Mouse (Mus musculus) left cerebral cortex, adult 18-20 months (tissue): Measurements from ENCODE around the gene Mllt10. TPM values are rescaled to one million over a fixed set of nuclear protein-coding genes. Genes with fewer than 3 reads are reported as not detected.

ENCODE experiments used
- DNase-seq, 2 experiments: peaks; one replicate each; pipeline ENCODE4 v3.0.0; 2021 to 2022; ENCODE audit warnings: low spot score in 2 of 2, mixed read lengths in 1 of 2
- long read RNA-seq, 2 experiments: library from polyadenylated mRNA; stranded (forward); transcript quantifications; one replicate each; pipeline ENCODE4 v2.0.0; 2021
- total RNA-seq, 2 experiments: library from RNA; stranded (reverse); gene quantifications; 2 replicates each; pipeline ENCODE4 v1.2.3; 2021

The Mllt10 gene
- 10 to 100 TPM; 51.5 to 55.7 TPM for total RNA-seq
- long read RNA-seq, experiment 1, partial matches to known transcripts, result 3 of 11 reads
- long read RNA-seq, experiment 1, other reads (novel, unspliced or antisense), result 8 of 11 reads
- long read RNA-seq, experiment 2, partial matches to known transcripts, result 5 of 10 reads
- long read RNA-seq, experiment 2, other reads (novel, unspliced or antisense), result 5 of 10 reads

DNA sequence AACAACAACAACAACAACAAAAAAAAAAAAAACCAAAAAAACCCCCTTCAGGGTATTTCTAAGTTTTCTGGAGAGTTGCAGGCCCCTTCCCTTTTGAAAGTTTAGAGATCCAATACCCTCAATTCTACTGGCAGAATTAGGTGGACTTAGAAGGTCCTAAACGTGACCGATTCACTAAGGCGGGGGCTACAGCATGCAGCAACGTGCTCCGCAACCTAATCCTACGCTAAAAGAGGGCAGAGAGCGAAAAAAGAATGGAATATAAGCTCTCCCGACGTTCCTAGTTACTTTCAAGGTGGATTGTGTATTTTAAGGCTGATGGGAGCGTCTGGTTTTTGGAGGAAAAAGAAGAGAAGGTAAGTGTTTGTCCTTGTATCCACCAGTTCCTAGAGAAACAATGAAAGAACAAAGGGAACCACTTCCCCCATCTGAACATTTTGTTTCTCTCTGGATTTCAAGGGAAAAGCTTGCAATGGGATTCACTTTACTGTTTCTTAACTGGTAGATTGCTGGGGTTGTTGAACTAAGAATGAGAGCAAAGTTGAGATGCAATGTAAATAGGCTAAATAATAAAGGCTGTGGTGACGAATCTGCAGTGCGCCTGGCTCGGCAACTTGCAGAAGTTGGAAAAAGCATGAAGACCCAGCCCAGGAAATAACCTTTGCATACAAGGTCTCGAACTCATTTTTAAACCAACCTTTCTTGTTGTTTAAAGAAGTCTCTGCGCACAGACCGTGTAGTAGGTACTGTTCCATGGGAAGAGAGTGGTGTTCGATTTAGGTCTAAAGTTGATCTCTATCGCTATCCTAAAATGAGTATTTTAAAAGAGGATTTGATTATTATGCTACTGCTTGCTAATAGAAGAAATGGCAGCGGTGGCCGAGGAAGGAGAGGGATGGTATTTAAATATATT lies at the start of gene Mllt10:
TSS of gene Mllt10 (plus strand) at position 222 of the 913 bp plus-strand sequence.
- DNase-seq, result no peak

GRCm38 (mm10) chr2:18011226-18011625 lies 43.8 kb upstream of the Mllt10 start:
- DNase-seq, result no peak

DNA sequence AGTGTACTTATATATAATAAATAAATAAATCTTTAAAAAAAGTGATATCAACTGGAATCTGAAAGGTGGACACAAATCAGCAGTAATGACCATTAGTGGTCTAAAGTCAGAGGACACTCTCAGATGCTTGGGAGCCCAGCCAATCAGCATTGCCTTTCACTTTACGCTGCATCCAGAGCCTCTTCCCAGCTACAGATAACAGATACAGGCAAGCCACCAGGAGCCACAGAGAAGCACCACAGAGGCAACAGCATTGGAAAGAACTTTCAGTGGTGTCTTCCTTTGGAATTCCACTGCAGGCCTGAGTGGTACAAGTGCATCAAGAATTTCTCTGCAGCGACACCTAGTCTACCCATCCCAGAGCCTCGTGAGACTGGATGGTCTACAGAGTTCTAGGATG lies 42.2 kb upstream of the Mllt10 start:
- DNase-seq, result no peak

DNA sequence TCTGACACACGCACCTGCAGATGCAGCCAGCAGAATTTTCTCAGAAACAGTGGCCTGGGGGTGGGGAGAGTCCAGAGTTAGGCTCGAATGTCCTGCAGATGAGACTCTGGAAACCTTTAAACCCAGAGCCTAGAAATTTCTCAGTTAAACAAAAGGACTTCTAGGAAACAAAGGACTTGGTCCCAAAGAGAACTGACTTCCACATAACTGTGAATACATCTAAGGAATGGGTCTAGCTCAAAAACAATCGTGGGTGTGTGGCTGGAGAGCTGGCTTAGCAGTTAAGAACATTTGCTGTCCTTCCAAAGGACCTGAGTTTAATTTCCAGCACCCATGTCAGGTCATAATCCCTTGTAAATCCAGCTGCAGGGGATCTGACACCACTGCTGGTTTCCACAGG lies 39.5 kb upstream of the Mllt10 start:
- DNase-seq, result no peak

DNA sequence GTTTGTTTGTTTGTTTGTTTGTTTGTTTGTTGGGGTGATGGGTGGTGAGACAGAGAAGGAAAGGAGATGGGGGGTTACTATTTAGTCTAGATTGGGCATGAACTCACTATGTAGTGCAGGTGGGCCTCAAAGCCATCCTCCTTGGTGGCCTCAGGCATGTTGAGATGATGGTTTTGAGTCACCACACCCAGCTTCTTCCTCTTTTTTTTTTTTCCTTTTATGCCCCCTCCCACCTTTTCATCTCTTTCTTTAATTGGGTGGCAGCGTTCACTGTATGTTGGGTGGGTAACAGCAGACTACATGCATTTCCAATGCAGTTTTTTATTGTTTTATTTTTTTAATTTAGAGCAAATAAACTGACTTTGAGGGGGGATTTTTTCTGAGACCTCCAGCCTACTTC lies 38.4 kb upstream of the Mllt10 start:
- no peak for DNase-seq

- no peak for DNase-seq
These were observed 37.7 kb upstream of the Mllt10 start for GRCm38 (mm10) chr2:18017321-18017720.

DNA sequence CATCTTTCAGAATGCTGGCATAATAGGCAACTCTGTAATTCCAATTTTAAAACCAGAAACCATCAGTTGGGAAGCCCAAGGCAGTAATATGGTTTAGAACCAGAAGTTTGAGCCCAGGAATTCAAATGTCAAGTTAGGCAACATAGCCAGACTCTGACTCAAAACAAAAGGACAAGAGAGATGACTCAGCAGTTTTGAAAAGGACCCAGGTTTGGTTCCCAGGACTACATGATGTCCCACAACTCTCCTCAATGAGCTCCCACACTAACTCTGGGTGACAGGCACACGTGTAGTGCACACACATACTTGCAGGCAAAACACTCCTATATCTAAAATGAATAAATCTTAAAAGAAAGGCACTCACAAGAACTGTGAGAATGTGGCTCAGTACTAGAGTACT lies 35.9 kb upstream of the Mllt10 start:
- no peak for DNase-seq

- DNase-seq, result no peak
These were observed 32.2 kb upstream of the Mllt10 start for GRCm38 (mm10) chr2:18022886-18023285.

DNA sequence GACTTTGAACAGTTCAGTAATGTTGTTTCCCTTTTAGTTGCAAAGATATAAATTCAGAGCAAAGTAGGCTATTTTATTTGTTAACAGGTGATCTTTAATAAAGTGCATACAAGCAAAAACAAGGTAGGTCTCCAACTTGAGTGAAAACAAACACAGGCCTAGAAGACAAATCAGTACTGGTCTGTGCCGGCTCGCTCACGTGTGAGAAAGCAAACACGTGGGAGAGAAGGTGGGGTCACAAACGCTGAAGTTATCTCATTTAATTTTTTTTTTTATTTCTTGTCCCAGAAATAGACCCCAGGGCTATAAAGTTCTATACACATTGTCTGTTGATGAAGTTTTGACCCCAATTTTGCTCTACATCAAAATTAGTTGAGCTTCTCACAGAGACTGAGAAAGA lies 29.9 kb upstream of the Mllt10 start:
- no peak for DNase-seq

- no peak for DNase-seq
These were observed 29.3 kb upstream of the Mllt10 start for GRCm38 (mm10) chr2:18025781-18026115.

- no peak for DNase-seq
These were observed 28.7 kb upstream of the Mllt10 start for GRCm38 (mm10) chr2:18026116-18026947.

DNA sequence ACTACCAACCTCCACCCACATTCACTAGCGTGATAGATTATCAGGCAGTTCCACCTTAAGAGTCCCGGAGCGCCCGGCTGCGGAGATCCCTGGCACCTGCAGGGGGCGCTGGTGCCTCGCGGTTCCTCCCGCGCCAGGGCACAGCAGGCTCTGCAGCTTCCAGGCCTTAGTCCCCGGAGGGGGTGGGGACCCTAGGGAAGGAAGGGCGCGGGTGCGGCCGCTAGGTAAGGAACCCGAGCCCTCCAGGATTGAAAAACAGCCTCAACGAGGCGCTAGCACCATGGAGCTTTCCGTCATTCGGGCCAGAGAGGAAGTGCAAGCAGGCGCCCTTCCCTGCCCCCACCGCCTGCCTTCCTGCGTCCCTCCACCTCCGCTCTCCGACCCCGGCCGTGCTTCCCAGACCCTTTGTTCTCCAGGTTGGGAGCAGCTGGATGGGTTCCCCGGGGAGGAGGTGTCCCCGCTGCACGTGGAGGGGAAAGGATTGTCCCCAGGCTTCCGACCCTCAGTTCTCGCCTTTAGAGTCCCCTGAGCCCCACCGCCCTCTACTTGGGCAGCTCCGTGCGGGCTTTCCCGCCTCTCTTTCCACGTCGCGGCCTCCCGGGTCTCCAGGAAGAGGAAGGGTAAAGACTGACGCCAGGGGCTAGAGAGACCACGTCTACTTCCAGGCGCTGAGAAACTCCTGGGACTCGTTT lies 27.4 kb upstream of the Mllt10 start:
- DNase-seq, result peak; percentile 95

DNA sequence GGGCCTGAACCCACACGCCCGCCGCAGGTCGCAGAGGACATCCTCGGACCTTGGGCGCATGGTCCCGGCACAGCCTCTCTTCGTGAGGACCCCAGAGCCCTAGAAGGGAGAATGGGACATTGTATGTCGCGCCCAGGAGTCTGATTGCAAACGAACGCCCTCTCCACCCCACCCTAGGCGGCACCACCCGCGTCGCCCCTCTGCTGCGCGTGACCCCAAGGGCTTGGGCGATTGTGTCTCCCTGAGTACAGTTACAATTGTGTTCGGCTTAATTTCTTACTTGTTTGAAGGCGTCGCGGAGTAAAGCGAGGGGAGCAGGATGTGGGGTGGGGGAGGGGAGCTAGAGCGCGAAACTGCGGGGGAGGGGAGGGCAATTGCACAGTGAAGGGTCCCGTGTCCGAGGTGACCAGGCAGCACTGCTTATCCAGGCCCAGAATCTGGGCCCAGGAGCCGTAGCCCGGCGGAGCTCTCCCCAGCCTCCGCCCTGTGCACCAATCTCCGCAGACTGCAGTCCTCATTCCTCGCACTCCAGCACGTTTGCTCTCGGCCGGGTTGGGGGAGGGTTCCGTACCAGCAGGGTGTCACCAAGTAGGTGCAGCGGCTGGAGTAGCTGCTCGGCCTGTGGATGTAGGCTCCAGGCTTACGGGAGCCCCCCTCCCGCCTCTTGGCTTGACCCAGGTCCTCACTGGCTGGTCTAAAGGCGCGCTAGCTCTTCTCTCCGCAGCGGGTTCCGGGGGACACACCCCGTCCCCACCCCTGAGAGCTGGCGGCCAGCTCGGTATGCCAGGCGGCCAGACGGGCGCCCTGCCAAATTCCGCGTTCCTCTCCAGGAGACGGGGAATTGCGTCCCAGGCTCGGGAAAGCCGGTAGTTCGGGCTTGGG lies 26.7 kb upstream of the Mllt10 start:
- DNase-seq, result peak; percentile 76 to 86

- no peak for DNase-seq
These were observed 25.4 kb upstream of the Mllt10 start for GRCm38 (mm10) chr2:18029656-18030055.

DNA sequence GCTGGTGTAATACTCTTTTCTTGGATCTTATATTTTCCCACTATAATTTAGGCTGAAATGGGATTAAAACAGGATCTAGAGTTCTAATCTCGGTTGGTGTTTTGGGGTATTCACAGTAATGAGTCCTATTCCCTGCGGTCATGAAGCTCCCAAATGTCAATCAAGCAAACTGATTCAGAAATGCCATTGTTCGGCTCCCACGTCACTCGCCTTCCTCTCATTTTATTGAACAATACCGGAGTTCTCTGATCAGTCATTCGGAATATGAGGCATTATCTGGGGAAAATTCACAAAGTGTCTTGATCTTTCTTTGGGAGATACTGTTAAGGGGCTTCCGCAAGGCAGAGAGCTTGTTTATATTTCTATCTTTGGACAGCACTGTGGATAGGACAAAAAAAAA lies 24.5 kb upstream of the Mllt10 start:
- DNase-seq, result no peak

GRCm38 (mm10) chr2:18031271-18031821 lies 23.7 kb upstream of the Mllt10 start:
- DNase-seq, result peak in 1 of 2 experiments; percentile 43

GRCm38 (mm10) chr2:18031831-18032537 lies 23.1 kb upstream of the Mllt10 start:
- DNase-seq, result peak in 1 of 2 experiments; percentile 52

- DNase-seq, result no peak
These were observed 22.5 kb upstream of the Mllt10 start for GRCm38 (mm10) chr2:18032538-18032895.
